Mouse (Mus musculus) cerebellum, postnatal 36 days (tissue): ENCODE results near the gene Stambpl1.

Experiments used
- DNase-seq, 2 experiments: peaks; one replicate each; pipeline ENCODE4 v3.0.0; 2021 to 2022; ENCODE audit warnings: mixed read lengths in 2 of 2

The Stambpl1 gene

GRCm38 (mm10) chr19:34241247-34241915 is 49.4 kb downstream of the Stambpl1 start:
- DNase-seq, result no peak

- no peak for DNase-seq
These were observed 50.9 kb downstream of the Stambpl1 start for GRCm38 (mm10) chr19:34242925-34243324.

GRCm38 (mm10) chr19:34244056-34244455 is 52.0 kb downstream of the Stambpl1 start:
- DNase-seq, result peak; percentile 15 to 49

- DNase-seq, result no peak
These were observed 56.5 kb downstream of the Stambpl1 start for GRCm38 (mm10) chr19:34248558-34248957.

- DNase-seq, result no peak
These were observed 58.6 kb downstream of the Stambpl1 start for GRCm38 (mm10) chr19:34250621-34251020.

GRCm38 (mm10) chr19:34251900-34252299 is 59.9 kb downstream of the Stambpl1 start:
- DNase-seq, result no peak

- no peak for DNase-seq
These were observed 60.4 kb downstream of the Stambpl1 start for GRCm38 (mm10) chr19:34252450-34252849.

GRCm38 (mm10) chr19:34254101-34254879 is 62.3 kb downstream of the Stambpl1 start:
- DNase-seq, result no peak

GRCm38 (mm10) chr19:34254880-34255681 is 63.1 kb downstream of the Stambpl1 start, which contains the start of gene Acta2:
TSS of gene Acta2 (minus strand) at chr19:34255590.
- no peak for DNase-seq

GRCm38 (mm10) chr19:34256149-34256548 is 64.1 kb downstream of the Stambpl1 start:
- no peak for DNase-seq

GRCm38 (mm10) chr19:34256936-34257335 is 64.9 kb downstream of the Stambpl1 start:
- no peak for DNase-seq

GRCm38 (mm10) chr19:34262273-34262974 is 70.4 kb downstream of the Stambpl1 start:
- DNase-seq, result no peak

- no peak for DNase-seq
These were observed 73.7 kb downstream of the Stambpl1 start for GRCm38 (mm10) chr19:34265604-34266193.

- DNase-seq, result no peak
These were observed 77.0 kb downstream of the Stambpl1 start for GRCm38 (mm10) chr19:34268991-34269390.

GRCm38 (mm10) chr19:34270106-34270726 is 78.2 kb downstream of the Stambpl1 start:
- no peak for DNase-seq

GRCm38 (mm10) chr19:34270824-34271464 is 78.9 kb downstream of the Stambpl1 start:
- no peak for DNase-seq

- no peak for DNase-seq
These were observed 81.0 kb downstream of the Stambpl1 start for GRCm38 (mm10) chr19:34273073-34273472.

- DNase-seq, result no peak
These were observed 86.0 kb downstream of the Stambpl1 start for GRCm38 (mm10) chr19:34278078-34278477.

GRCm38 (mm10) chr19:34283614-34284013 is 91.6 kb downstream of the Stambpl1 start:
- DNase-seq, result no peak

GRCm38 (mm10) chr19:34284383-34284782 is 92.4 kb downstream of the Stambpl1 start:
- peak; percentile 3 to 8 for DNase-seq

- DNase-seq, result no peak
These were observed 92.8 kb downstream of the Stambpl1 start for GRCm38 (mm10) chr19:34284826-34285225.
